Mouse (Mus musculus) gastrocnemius, postnatal 36 days (tissue): ENCODE data around the gene Tarbp2. TPM values are rescaled to one million over a fixed set of nuclear protein-coding genes. Genes with fewer than 3 reads are reported as not detected.
A peak's percentile ranks its signal among the peaks of the same experiment; 100 is the strongest.

Experiments used
- DNase-seq, 2 experiments: peaks; one replicate each; pipeline ENCODE4 v3.0.0; 2022
- intact Hi-C: fragments of 180-260 bp; cut with DNase I; formaldehyde crosslinking; loops from one replicate; pipeline ENCODE4 v1.15.1; 2025
- long read RNA-seq, 2 experiments: library from polyadenylated mRNA; stranded (forward); transcript quantifications; one replicate each; pipeline ENCODE4 v2.0.0; 2021
- total RNA-seq, 2 experiments: library from RNA; stranded (reverse); gene quantifications; 2 replicates each; pipeline ENCODE4 v1.2.3; 2021

Tarbp2 gene
- 10 to 100 TPM; 33.0 to 33.4 TPM for total RNA-seq
- long read RNA-seq, experiment 1, transcript Tarbp2-201 (9 exons, 1,523 nt), result major isoform, 31 of 47 reads
- long read RNA-seq, experiment 1, partial matches to known transcripts, result 8 of 47 reads
- long read RNA-seq, experiment 1, other reads (novel, unspliced or antisense), result 7 of 47 reads
- long read RNA-seq, experiment 2, transcript Tarbp2-201 (9 exons, 1,523 nt), result major isoform, 29 of 57 reads
- long read RNA-seq, experiment 2, partial matches to known transcripts, result 12 of 57 reads
- long read RNA-seq, experiment 2, other reads (novel, unspliced or antisense), result 12 of 57 reads

DNA sequence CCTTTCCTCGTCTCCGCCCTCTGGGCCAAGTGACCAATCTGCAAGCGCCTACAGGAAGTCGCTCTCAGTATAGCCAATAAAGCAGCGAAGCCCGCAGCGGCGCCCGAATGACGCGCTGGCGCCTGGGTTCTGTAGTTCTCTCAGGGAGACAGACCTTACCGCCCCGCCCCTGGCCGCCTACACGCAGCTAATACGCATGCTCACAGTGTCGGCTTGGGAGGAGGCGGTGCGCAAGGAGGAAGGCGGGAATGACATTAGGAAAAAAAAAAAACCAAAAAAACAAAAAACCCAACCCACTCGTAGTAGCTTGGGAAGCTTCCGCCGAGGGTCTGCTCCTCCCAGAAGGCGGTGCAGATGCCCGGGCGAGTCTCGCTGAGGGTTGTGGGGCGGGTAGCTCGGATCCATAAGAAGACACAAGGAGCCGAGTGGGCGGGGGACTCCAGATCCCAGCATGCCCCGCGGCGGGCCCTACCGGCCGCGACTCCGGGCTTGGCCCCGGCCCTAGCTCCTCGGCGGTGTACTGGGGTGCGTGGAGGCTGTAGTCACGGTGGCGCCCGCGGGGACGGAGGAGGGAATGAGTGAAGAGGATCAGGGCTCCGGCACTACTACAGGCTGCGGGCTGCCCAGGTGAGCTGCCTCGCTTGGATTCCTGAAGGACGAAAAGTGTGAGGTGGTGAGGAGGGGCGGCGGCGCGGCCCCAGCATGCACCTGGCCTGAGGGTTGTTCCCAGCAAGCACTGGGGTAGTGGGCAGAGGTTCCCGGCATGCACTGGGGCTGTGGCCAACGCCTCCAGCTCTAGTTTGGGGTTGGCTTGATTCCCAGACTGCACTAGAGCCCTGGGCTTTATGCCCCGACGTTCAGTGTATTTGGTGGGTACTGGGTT is at the start of gene Tarbp2:
TSS of gene Tarbp2 (plus strand) at position 217 of the 883 bp plus-strand sequence.
- DNase-seq, result peak; percentile 99 to 100
- intact Hi-C loops, result no loop called here

DNA sequence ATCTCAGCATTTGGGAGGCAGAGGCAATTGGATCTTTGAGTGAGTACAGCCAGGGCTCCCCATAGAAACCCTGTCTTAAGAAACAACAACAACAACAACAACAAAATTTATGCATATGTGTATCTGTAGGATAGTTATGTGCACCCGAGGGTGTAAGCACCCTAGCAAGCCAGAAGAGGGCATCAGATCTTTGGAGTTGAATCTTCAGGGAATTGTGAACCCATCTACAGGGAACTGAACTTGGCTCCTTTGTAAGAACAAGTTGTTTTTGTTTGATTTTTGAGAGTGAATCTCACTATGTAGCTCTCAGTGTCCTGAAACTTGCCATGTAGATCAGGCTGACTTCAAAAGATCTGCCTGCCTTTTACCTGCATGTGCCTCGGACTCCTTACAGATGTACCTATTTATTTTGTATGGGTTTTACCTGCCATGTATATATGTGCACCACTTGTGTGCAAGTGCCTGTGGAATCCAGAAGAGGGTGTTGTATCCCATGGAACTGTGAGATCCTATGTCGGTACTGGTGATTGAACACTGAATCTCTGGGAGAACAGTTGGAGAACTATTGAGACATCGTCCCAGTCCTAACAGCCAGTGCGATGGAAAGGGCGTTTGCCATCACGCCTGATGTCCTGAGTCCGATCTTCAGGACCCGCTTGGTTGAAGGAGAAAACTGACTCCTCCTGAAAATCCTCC is 49.2 kb upstream of the Tarbp2 start:
- intact Hi-C loops, result no loop called here
- no peak for DNase-seq

GRCm38 (mm10) chr15:102470183-102470604 is 47.8 kb upstream of the Tarbp2 start, which contains the start of gene Pcbp2:
TSS of gene Pcbp2 (plus strand) at chr15:102470539.
- peak; percentile 85 to 95 for DNase-seq
- intact Hi-C loops, result no loop called here

DNA sequence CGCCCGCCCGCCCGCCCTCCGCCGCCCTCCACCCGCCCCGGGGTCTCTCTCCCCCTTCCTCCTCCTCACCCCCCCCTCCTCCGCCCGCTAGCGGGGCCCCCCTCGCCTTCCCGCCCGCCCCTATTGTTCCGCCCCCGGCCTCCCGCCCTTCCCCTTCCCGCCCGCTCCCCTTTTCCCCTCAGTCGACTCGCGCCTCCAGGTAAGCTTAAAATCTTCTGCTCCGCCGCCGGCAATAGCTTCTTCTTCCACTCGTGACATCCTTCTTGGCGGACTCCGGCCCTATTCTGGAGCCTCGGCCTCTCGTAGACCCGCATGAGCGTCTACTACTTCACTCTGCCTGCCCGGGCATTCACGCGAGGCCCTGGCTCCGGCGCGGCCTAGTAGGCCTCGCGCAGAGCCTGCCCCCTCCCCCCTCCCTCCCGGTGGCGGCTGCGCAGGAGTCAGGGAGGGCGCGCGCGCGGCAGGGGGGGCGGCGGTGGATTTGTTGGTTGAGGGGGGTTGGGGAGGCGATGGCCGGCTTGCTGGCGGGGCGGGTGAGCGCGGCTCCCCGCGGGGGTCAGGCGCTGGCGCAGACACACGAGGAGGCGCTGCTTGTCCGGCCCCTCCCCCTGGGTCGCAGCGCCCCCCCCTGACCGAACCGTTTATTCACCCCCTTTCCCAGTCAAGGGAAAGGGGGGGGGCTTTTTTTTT is 47.2 kb upstream of the Tarbp2 start:
- intact Hi-C loops, result no loop called here
- DNase-seq, result peak; percentile 78 to 81

DNA sequence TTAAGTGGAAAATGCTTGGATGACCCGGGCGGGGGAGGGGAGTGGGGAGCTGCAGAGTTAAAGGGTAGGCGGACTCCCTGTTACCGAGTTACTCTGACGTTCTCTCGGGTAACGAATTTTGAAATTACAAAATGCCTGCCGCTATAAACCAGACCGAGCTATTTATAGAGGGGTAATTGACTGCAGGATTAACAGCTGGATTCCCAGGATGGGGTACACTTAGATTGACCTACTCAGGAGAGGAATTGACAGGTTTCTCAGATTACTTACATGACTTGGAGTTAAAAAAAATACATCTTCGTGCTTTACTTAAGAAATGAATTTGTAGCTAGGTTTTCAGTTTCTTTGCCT is 46.7 kb upstream of the Tarbp2 start:
- no peak for DNase-seq
- intact Hi-C loops, result no loop called here

GRCm38 (mm10) chr15:102471727-102472126 is 46.3 kb upstream of the Tarbp2 start:
- no peak for DNase-seq
- intact Hi-C loops, result no loop called here

DNA sequence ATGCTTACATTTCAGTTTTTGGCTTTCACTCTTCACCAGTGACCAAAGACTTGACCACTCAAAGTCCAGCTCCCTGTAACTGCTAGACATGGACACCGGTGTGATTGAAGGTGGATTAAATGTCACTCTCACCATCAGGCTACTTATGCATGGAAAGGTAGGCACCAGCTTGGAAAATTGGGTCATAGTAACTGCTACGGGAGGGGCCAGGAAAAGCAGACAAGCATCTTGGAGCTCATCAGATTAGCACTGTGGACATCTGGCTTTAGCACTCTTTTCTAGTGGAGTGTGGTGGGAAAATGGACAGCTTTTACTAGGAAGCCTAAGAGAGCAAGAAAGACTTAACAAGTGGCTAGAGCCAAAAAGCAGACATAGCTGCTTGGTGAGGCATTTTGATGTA is 44.7 kb upstream of the Tarbp2 start:
- no peak for DNase-seq
- intact Hi-C loops, result no loop called here

- intact Hi-C loops, result no loop called here
- no peak for DNase-seq
Observed at GRCm38 (mm10) chr15:102474520-102474919, 43.5 kb upstream of the Tarbp2 start.

GRCm38 (mm10) chr15:102483136-102483535 is 34.9 kb upstream of the Tarbp2 start:
- intact Hi-C loops, result no loop called here
- no peak for DNase-seq

- no peak for DNase-seq
- intact Hi-C loops, result no loop called here
Observed at GRCm38 (mm10) chr15:102485853-102486252, 32.1 kb upstream of the Tarbp2 start.

DNA sequence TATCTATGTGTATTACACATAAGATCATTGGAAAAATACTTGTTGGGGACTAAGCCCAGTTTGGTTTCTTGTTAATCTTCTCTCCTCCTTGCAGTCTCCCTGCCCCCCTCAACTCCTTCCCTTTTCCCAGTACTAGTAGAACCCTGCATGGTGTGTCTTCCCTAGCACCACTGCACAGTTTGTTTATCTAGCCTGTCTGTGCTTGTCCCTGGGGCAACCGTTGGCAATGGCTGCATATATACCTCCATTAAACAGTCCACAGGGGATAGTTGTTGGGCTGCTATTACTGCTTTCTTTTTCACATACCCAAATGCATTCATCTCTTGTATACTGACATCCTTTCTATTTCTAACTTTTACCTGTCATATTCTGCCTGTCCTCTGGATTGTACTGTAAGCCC is 30.3 kb upstream of the Tarbp2 start:
- intact Hi-C loops, result no loop called here

DNA sequence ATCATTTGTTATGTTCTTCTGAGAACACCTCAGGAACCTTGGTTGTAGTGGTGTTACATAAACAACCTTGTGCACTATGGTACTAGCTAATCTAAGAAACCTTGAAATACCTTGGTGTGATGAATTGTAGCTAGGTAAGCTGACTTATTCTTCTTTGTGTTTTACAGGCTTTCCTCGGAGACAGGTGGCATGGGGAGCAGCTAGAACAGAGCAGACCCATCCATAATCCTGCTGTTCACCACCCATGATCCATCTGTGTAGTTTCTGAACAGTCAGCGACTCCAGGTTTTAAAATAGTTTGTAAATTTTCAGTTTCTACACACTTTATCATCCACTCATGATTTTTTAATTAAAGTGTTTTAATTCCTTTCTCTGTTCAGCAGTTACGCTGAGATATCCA is 19.7 kb upstream of the Tarbp2 start:
- no peak for DNase-seq
- intact Hi-C loops, result no loop called here

More for the DNA sequence above, 30.3 kb upstream of the Tarbp2 start:
- DNase-seq, result no peak

GRCm38 (mm10) chr15:102499370-102499769 is 18.6 kb upstream of the Tarbp2 start:
- DNase-seq, result no peak
- intact Hi-C loops, result no loop called here

DNA sequence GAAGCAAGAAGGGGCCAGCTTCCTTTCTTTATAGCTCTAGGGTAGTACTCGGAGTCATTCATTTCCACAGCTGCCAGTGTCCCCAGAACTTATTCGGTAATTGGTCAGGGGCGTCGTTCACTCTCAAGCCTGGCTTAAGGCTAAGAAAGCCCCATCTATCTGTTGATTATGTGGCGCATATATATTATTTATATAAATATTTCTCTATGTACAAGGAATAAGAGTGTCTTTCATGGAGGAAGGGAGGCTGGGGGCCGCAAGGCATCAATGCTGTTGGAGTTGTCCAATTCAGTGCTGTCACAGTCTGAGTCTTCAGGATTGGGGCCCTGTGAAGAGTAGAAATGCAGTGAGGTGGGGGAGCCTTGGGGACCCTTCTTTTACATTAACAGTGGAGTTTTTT is 18.1 kb upstream of the Tarbp2 start:
- DNase-seq, result no peak
- intact Hi-C loops, result no loop called here

GRCm38 (mm10) chr15:102500479-102500878 is 17.5 kb upstream of the Tarbp2 start:
- DNase-seq, result no peak
- intact Hi-C loops, result no loop called here

- DNase-seq, result no peak
- intact Hi-C loops, result no loop called here
Observed at GRCm38 (mm10) chr15:102501084-102501814, 16.7 kb upstream of the Tarbp2 start.

DNA sequence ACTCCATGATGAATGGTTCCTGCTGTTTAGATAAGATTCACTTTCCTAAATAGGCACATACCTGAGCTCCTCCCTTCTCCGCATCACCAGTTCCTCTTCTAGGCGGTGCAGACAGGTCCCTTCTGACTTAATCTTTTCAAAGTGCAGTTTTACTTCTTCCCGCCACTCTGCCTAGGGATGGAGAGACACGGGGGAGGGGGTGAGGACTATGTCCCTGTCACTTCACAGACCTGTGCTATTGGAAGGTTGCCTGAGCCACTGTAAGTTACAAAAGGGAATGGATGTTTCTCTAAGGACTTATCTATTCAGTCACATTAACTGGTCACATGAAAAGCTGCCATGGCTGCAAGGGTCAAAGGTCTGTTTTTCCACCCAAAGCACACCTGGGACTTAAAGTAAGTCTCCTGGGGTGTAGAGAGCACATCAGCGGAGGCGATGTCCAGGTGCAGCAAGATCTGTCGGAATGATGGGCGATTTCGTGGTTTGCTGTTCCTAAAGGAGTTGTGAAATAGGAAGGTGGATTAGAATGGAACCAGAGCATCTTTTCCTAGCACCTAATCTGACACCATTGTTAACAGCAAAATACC is 15.6 kb upstream of the Tarbp2 start:
- intact Hi-C loops, result no loop called here
- no peak for DNase-seq

- intact Hi-C loops, result no loop called here
- no peak for DNase-seq
Observed at GRCm38 (mm10) chr15:102503447-102503846, 14.5 kb upstream of the Tarbp2 start, which contains the start of gene Gm10337. TSS of gene Gm10337 (plus strand) at chr15:102503722.
